Mouse (Mus musculus) heart, adult 2 months (tissue): ENCODE data around the gene Myt1l. TPM values are rescaled to one million over a fixed set of nuclear protein-coding genes. Genes with fewer than 3 reads are reported as not detected.
A peak's percentile ranks its signal among the peaks of the same experiment; 100 is the strongest.

Source experiments
- DNase-seq, 2 experiments: peaks; one replicate each; pipeline ENCODE4 v3.0.0; 2021
- H3K27ac ChIP-seq: fragments of 200-600 bp; 2 replicates; pipeline ENCODE4 v1.8.1; 2022
- H3K27me3 ChIP-seq: fragments of 200-500 bp; 2 replicates; pipeline ENCODE4 v1.6.1; 2012; ENCODE audit warnings: mild to moderate bottlenecking, low read length, inconsistent platforms, mixed read lengths; ENCODE audit not compliant: control insufficient read depth, insufficient read depth
- H3K36me3 ChIP-seq: fragments of 200-500 bp; 2 replicates; pipeline ENCODE4 v1.6.1; 2012; ENCODE audit warnings: low read length, inconsistent platforms; ENCODE audit not compliant: control insufficient read depth, insufficient read depth
- H3K4me1 ChIP-seq: fragments of 200-500 bp; 2 replicates; pipeline ENCODE4 v1.6.1; 2011; ENCODE audit warnings: low read length; ENCODE audit not compliant: control insufficient read depth, insufficient read depth
- H3K4me3 ChIP-seq: fragments of 200-600 bp; 2 replicates; pipeline ENCODE4 v1.8.1; 2022
- H3K79me2 ChIP-seq: fragments of 200-500 bp; replicated peaks from 2 replicates; pipeline ENCODE4 v1.6.1; 2012; ENCODE audit warnings: mild to moderate bottlenecking, inconsistent platforms, low read length, moderate library complexity, mixed read lengths; ENCODE audit not compliant: control insufficient read depth, insufficient read depth
- H3K9ac ChIP-seq: fragments of 200-500 bp; 2 replicates; pipeline ENCODE4 v1.6.1; 2012; ENCODE audit warnings: low read depth, mild to moderate bottlenecking, control low read depth, inconsistent platforms, low read length, mixed read lengths
- CTCF ChIP-seq: fragments of 200-600 bp; IDR thresholded peaks from 2 replicates; pipeline ENCODE4 v1.8.1; 2022; ENCODE audit warnings: antibody characterized with exemption, mild to moderate bottlenecking, moderate library complexity
- EP300 ChIP-seq: fragments of 200-500 bp; IDR thresholded peaks from 2 replicates; pipeline ENCODE4 v1.6.1; 2011; ENCODE audit warnings: low read depth, low read length, control low read depth; ENCODE audit not compliant: insufficient read depth
- POLR2A ChIP-seq: fragments of 200-500 bp; IDR thresholded peaks from 2 replicates; pipeline ENCODE4 v1.6.1; 2011; ENCODE audit warnings: mild to moderate bottlenecking, low read depth, low read length, control low read depth; ENCODE audit not compliant: insufficient read depth
- WGBS: fragments of 180-500 bp; shearing (Covaris S2); methylation state at CpG from one replicate; pipeline ENCODE4 v1.1.7; 2018; 5-methylcytosine and 5-hydroxymethylcytosine counted together
- intact Hi-C: fragments of 180-260 bp; cut with DNase I; formaldehyde crosslinking; loops from one replicate; pipeline ENCODE4 v1.15.1; 2025
- polyA plus RNA-seq: library from polyadenylated mRNA; depleted of rRNA; stranded (reverse); fragments of >200 nt; gene quantifications from 2 replicates; pipeline ENCODE4 v1.2.3, GENCODE M21; 2012
- total RNA-seq, 2 experiments: library from RNA; stranded (reverse); gene quantifications; 2 replicates each; pipeline ENCODE4 v1.2.3; 2021

Gene Myt1l
- total and polyA plus RNA-seq, 3 experiments: 0.06 TPM; not detected in 2

- no peak for DNase-seq
- WGBS: 76% methylated on average over 6 of the region's 6 CpGs
- Histone ChIP-seq H3K9ac (no peak overlapping the region), H3K36me3 (no peaks in the 10 kb centered on the region), H3K4me3 (no peak overlapping the region), H3K27ac (no peak overlapping the region), H3K79me2 (no peaks in the 10 kb centered on the region), H3K27me3 (no peaks in the 10 kb centered on the region), H3K4me1 (no peaks in the 10 kb centered on the region)
- TF ChIP-seq POLR2A (no peak), EP300 (no peak), CTCF (no peak)
- intact Hi-C loops: no loop called here
Observed at GRCm38 (mm10) chr12:29606221-29606620, 78.0 kb downstream of the Myt1l start.

- Histone ChIP-seq H3K27me3 (no peaks in the 10 kb centered on the region), H3K36me3 (no peaks in the 10 kb centered on the region), H3K4me1 (no peaks in the 10 kb centered on the region), H3K9ac (no peak overlapping the region), H3K79me2 (no peaks in the 10 kb centered on the region), H3K27ac (no peak overlapping the region), H3K4me3 (no peak overlapping the region)
- intact Hi-C loops: no loop called here
- TF ChIP-seq CTCF: no peak
- no peak for TF ChIP-seq EP300
- no peak for TF ChIP-seq POLR2A
- no peak for DNase-seq
Observed at GRCm38 (mm10) chr12:29617746-29618145, 89.6 kb downstream of the Myt1l start.

GRCm38 (mm10) chr12:29621530-29621929 lies 93.3 kb downstream of the Myt1l start:
- Histone ChIP-seq H3K27me3 (no peaks in the 10 kb centered on the region), H3K36me3 (no peaks in the 10 kb centered on the region), H3K4me3 (no peak overlapping the region), H3K9ac (no peak overlapping the region), H3K27ac (no peak overlapping the region), H3K79me2 (no peaks in the 10 kb centered on the region), H3K4me1 (no peaks in the 10 kb centered on the region)
- no peak for DNase-seq
- intact Hi-C loops: no loop called here
- WGBS: 57% methylated on average over 5 of the region's 5 CpGs
- TF ChIP-seq CTCF: no peak
- TF ChIP-seq POLR2A: no peak
- TF ChIP-seq EP300: no peak

- Histone ChIP-seq H3K36me3 (no peaks in the 10 kb centered on the region), H3K27ac (no peak overlapping the region), H3K27me3 (no peaks in the 10 kb centered on the region), H3K9ac (no peak overlapping the region), H3K4me3 (no peak overlapping the region), H3K79me2 (no peaks in the 10 kb centered on the region), H3K4me1 (no peaks in the 10 kb centered on the region)
- DNase-seq: no peak
- 67% methylated on average over 15 of the region's 15 CpGs for WGBS
- TF ChIP-seq POLR2A: no peak
- TF ChIP-seq CTCF: peak; percentile 61
- TF ChIP-seq EP300: no peak
- intact Hi-C loops: no loop called here
Observed at GRCm38 (mm10) chr12:29627956-29628750, 100.0 kb downstream of the Myt1l start.

- Histone ChIP-seq H3K27ac (no peak overlapping the region), H3K4me3 (no peak overlapping the region), H3K4me1 (no peaks in the 10 kb centered on the region), H3K27me3 (no peaks in the 10 kb centered on the region), H3K79me2 (no peaks in the 10 kb centered on the region), H3K36me3 (no peaks in the 10 kb centered on the region), H3K9ac (no peak overlapping the region)
- intact Hi-C loops: no loop called here
- WGBS: 75% methylated on average over 10 of the region's 10 CpGs
- no peak for TF ChIP-seq EP300
- DNase-seq: no peak
Observed at GRCm38 (mm10) chr12:29629875-29630538, 101.8 kb downstream of the Myt1l start.

GRCm38 (mm10) chr12:29634509-29634908 lies 106.3 kb downstream of the Myt1l start:
- Histone ChIP-seq H3K27me3 (no peaks in the 10 kb centered on the region), H3K79me2 (no peaks in the 10 kb centered on the region), H3K9ac (no peak overlapping the region), H3K27ac (no peak overlapping the region), H3K4me1 (no peaks in the 10 kb centered on the region), H3K4me3 (no peak overlapping the region), H3K36me3 (no peaks in the 10 kb centered on the region)
- intact Hi-C loops: no loop called here
- no peak for DNase-seq
- 81% methylated on average over 2 of the region's 2 CpGs for WGBS
- TF ChIP-seq POLR2A (no peak), CTCF (no peak), EP300 (no peak)
